Mouse (Mus musculus): ENCODE measurements around the gene Syap1. TPM values are rescaled to one million over a fixed set of nuclear protein-coding genes. Genes with fewer than 3 reads are reported as not detected.
"Not testable (repeated sequence)": the region's sequence is repeated elsewhere in the genome, so short reads cannot be mapped to it uniquely, and the experiment has no call there.

The Syap1 gene
- total and polyA plus RNA-seq, 2 experiments, result 7.2 to 43.1 TPM

- Histone ChIP-seq H3K27me3 (ENCODE audit: control insufficient read depth, insufficient read depth, low read length) (no peaks in the 10 kb centered on the region), H3K4me3 (ENCODE audit: insufficient read depth, low read depth, low read length) (no peak overlapping the region), H3K9ac (ENCODE audit: low read depth, low read length) (no peak overlapping the region), H3K79me2 (ENCODE audit: control insufficient read depth, insufficient read depth, low read length) (no peaks in the 10 kb centered on the region), H3K27ac (replicated peaks; ENCODE audit: insufficient read depth, low read depth, low read length) (no peak overlapping the region), H3K4me1 (ENCODE audit: control insufficient read depth, insufficient read depth, low read length) (no peaks in the 10 kb centered on the region), H3K36me3 (ENCODE audit: control insufficient read depth, insufficient read depth, low read length) (no peaks in the 10 kb centered on the region; the same call in 1 of the 2 replicates)
- TF ChIP-seq CTCF (IDR thresholded peaks at IDR 0.05; ENCODE audit: low read depth, low read length), result no peak
- TF ChIP-seq POLR2A (IDR thresholded peaks at IDR 0.05; ENCODE audit: extremely low read depth, insufficient read depth, low read length), result no peak
- 30% methylated on average over 3 of the region's 3 CpGs for WGBS
- no peak for DNase-seq (ENCODE audit: extremely low read depth, low read depth, low spot score)
These were observed 19.3 kb upstream of the Syap1 start for GRCm38 (mm10) chrX:162907554-162907953.

GRCm38 (mm10) chrX:162902040-162902734 is 13.9 kb upstream of the Syap1 start:
- no peaks in the 10 kb centered on the region for H3K4me1 ChIP-seq (ENCODE audit: control insufficient read depth, insufficient read depth, low read length)
- WGBS, result 2% methylated on average over 29 of the region's 29 CpGs

DNA sequence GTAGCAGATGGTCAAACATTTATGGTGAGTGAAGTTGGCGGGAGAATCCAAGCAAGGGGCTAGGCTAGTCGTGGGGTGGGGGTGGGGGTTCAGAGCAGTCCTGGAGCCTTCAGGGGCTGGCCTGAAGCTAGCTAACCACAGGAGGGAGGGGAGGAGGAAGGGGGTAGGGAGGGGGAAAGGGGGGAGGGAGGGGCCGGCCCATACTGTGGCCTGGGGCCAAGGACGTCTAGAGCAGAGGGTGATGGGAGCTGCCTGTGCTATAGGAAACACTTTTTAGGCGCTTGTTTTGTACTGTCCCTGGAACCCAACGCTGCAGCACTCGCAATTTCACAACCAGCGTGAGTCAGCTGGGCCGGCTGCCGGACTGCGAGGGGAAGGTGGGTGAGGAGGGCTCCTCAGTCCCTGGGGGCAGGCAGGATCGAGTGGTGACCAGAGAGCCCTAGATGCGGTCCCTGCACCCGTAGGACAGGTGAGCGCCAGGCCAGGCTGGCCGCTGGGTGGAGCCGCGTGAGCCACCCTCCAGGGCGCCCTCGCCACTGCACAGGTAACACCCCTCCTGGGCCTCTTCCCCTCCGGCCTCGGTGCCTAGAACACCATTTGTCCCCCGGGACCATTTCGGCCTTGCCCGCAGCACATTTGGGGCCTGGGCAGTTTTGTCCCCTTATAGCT is 13.3 kb upstream of the Syap1 start:
- Histone ChIP-seq H3K36me3 (ENCODE audit: control insufficient read depth, insufficient read depth, low read length) (no peaks in the 10 kb centered on the region), H3K79me2 (ENCODE audit: control insufficient read depth, insufficient read depth, low read length) (no peaks in the 10 kb centered on the region), H3K9ac (ENCODE audit: low read depth, low read length) (peak overlapping the region; percentile 68), H3K4me1 (ENCODE audit: control insufficient read depth, insufficient read depth, low read length) (no peaks in the 10 kb centered on the region), H3K4me3 (ENCODE audit: insufficient read depth, low read depth, low read length) (peak overlapping the region; percentile 70), H3K27ac (replicated peaks; ENCODE audit: insufficient read depth, low read depth, low read length) (peak overlapping the region; percentile 25), H3K27me3 (ENCODE audit: control insufficient read depth, insufficient read depth, low read length) (no peaks in the 10 kb centered on the region)
- TF ChIP-seq CTCF (IDR thresholded peaks at IDR 0.05; ENCODE audit: low read depth, low read length) (no peak), POLR2A (IDR thresholded peaks at IDR 0.05; ENCODE audit: extremely low read depth, insufficient read depth, low read length) (no peak)
- no peak for DNase-seq (ENCODE audit: extremely low read depth, low read depth, low spot score)
- 2% methylated on average over 23 of the region's 25 CpGs for WGBS

More at GRCm38 (mm10) chrX:162902040-162902734, 13.9 kb upstream of the Syap1 start:
- Histone ChIP-seq H3K4me3 (ENCODE audit: insufficient read depth, low read depth, low read length) (peak overlapping the region; percentile 70), H3K9ac (ENCODE audit: low read depth, low read length) (peak overlapping the region; percentile 68), H3K36me3 (ENCODE audit: control insufficient read depth, insufficient read depth, low read length) (no peaks in the 10 kb centered on the region), H3K27ac (replicated peaks; ENCODE audit: insufficient read depth, low read depth, low read length) (peak overlapping the region; percentile 25), H3K79me2 (ENCODE audit: control insufficient read depth, insufficient read depth, low read length) (no peaks in the 10 kb centered on the region), H3K27me3 (ENCODE audit: control insufficient read depth, insufficient read depth, low read length) (no peaks in the 10 kb centered on the region)
- peak; percentile 44 for DNase-seq (ENCODE audit: extremely low read depth, low read depth, low spot score)
- 0 out of 2 replicates have a peak, but pooled peaks have one; percentile 2 for TF ChIP-seq CTCF (IDR thresholded peaks at IDR 0.05; ENCODE audit: low read depth, low read length)
- TF ChIP-seq POLR2A (IDR thresholded peaks at IDR 0.05; ENCODE audit: extremely low read depth, insufficient read depth, low read length), result 0 out of 2 replicates have a peak, but pooled peaks have one; percentile 14

DNA sequence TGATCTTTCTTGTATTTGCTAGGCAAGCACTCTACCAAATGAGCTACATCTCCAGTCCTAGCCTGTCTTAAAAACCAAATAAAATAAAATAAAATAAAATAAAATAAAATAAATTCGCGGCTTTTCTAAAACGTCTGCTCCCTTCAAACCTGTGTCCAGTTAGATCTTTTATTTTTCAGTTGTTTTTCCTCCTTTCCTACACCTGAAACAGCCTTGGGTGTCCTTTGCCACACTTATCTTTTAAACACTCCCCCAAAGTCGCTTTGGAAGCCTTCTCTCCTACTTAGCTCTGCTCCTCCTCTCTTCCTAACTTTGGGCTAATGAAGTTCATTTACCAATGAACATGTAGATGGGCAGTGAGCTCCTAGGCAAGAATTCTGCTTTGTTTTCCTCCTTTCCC is 12.7 kb upstream of the Syap1 start, which contains the start of gene Ctps2:
Gene Ctps2 (plus strand): TSS at position 301 of the 400 bp plus-strand sequence.
- DNase-seq (ENCODE audit: extremely low read depth, low read depth, low spot score), result no peak
- no peak for TF ChIP-seq POLR2A (IDR thresholded peaks at IDR 0.05; ENCODE audit: extremely low read depth, insufficient read depth, low read length)
- TF ChIP-seq CTCF (IDR thresholded peaks at IDR 0.05; ENCODE audit: low read depth, low read length), result no peak
- Histone ChIP-seq H3K9ac (ENCODE audit: low read depth, low read length) (peak within 1 kb of the TSS; percentile 68), H3K27ac (replicated peaks; ENCODE audit: insufficient read depth, low read depth, low read length) (peak within 1 kb of the TSS; percentile 25), H3K4me1 (ENCODE audit: control insufficient read depth, insufficient read depth, low read length) (no peaks in the 10 kb centered on the region), H3K36me3 (ENCODE audit: control insufficient read depth, insufficient read depth, low read length) (no peaks in the 10 kb centered on the region), H3K4me3 (ENCODE audit: insufficient read depth, low read depth, low read length) (peak within 1 kb of the TSS; percentile 70), H3K79me2 (ENCODE audit: control insufficient read depth, insufficient read depth, low read length) (no peaks in the 10 kb centered on the region), H3K27me3 (ENCODE audit: control insufficient read depth, insufficient read depth, low read length) (no peaks in the 10 kb centered on the region)
- 17% methylated on average over 4 of the region's 4 CpGs for WGBS

GRCm38 (mm10) chrX:162888575-162889223 is 452 bp upstream of the Syap1 start:
- not testable (repeated sequence) for H3K27me3 ChIP-seq (ENCODE audit: control insufficient read depth, insufficient read depth, low read length); H3K4me3 ChIP-seq (ENCODE audit: insufficient read depth, low read depth, low read length); H3K9ac ChIP-seq (ENCODE audit: low read depth, low read length); H3K79me2 ChIP-seq (ENCODE audit: control insufficient read depth, insufficient read depth, low read length); DNase-seq (ENCODE audit: extremely low read depth, low read depth, low spot score); H3K36me3 ChIP-seq (ENCODE audit: control insufficient read depth, insufficient read depth, low read length); H3K27ac ChIP-seq (replicated peaks; ENCODE audit: insufficient read depth, low read depth, low read length); H3K4me1 ChIP-seq (ENCODE audit: control insufficient read depth, insufficient read depth, low read length)
- WGBS, result 77% methylated on average over 9 of the region's 25 CpGs
